ENCODE assay signal across 24 mouse cellular contexts in genomic region chr1:28675336-28675735, GRCm38 (mm10).
DNase-seq lines count a peak whose midpoint lies in the region.
"Had no signal": no experiment of that assay in that cellular context is flagged by ENCODE, and none has a peak within 500 bp of the region (broad histone marks: within the 10 kb centered on the region; RNA-seq: fewer than 3 reads in every experiment).

No protein-coding gene starts in this region.

- H3K9me3 ChIP-seq in embryonic facial prominence, embryonic 10.5 days, result no peaks in the 10 kb centered on the region
- H3K9me3 ChIP-seq: embryonic facial prominence, embryonic 12.5 days; forebrain, embryonic 13.5 days; forebrain, embryonic 15.5 days; G1E had no signal

- H3K36me3 ChIP-seq in embryonic facial prominence, embryonic 10.5 days (replicated peaks), result no peaks in the 10 kb centered on the region
- H3K36me3 ChIP-seq: embryonic facial prominence, embryonic 12.5 days; forebrain, embryonic 15.5 days; G1E had no signal

- H3K27me3 ChIP-seq in embryonic facial prominence, embryonic 10.5 days (replicated peaks; ENCODE audit: low read depth, poor library complexity, severe bottlenecking), result no peaks in the 10 kb centered on the region
- H3K27me3 ChIP-seq: CH12.LX; embryonic facial prominence, embryonic 12.5 days; forebrain, embryonic 13.5 days; forebrain, embryonic 15.5 days had no signal

- DNase-seq in embryo, embryonic 9.5 days (ENCODE audit: extremely low spot score), result peak; percentile 27
- DNase-seq in embryo, embryonic 10 days (ENCODE audit: low spot score), result no peak
- DNase-seq in ES-CJ7 (ENCODE audit: low read depth, low spot score) (peak; percentile 53), R1 (ENCODE audit: low read depth, low spot score) (peak; percentile 74)
- peak; percentile 9 for DNase-seq in embryonic facial prominence, embryonic 10.5 days (ENCODE audit: low spot score)
- DNase-seq in layer of hippocampus, adult 18-20 months (ENCODE audit: low spot score in 2 of 2), result no peak
- DNase-seq in Muller cell, postnatal 12 days (ENCODE audit: inconsistent ontology term), result no peak
- no peak for DNase-seq in gastrocnemius, adult 8-10 months (ENCODE audit: low spot score in 2 of 2)
- DNase-seq: adrenal gland, adult 2 months; adrenal gland, postnatal 10 days; adrenal gland, postnatal 25 days; B cell, adult 2 months; cerebellum, adult 11 months; cerebellum, adult 18-20 months; cerebellum, adult 8-10 months; cerebellum, adult 9-11 months; cerebellum, postnatal 14 days; cerebellum, postnatal 36 days; forebrain, postnatal 0 days had no signal

- no peak overlapping the region for H3K27ac ChIP-seq in embryonic facial prominence, embryonic 10.5 days (replicated peaks)
- H3K27ac ChIP-seq: embryonic facial prominence, embryonic 12.5 days; forebrain, embryonic 13.5 days; forebrain, embryonic 15.5 days had no signal

- 46% methylated on average over 1 of the region's 1 CpGs for WGBS in embryonic facial prominence, embryonic 10.5 days

- peaks cover 3% of the 10 kb centered on the region; the same call in 1 of the 2 replicates for H3K4me1 ChIP-seq in embryonic facial prominence, embryonic 10.5 days
- H3K4me1 ChIP-seq: embryonic facial prominence, embryonic 12.5 days; forebrain, embryonic 13.5 days; forebrain, embryonic 15.5 days had no signal

- no peak overlapping the region for H3K4me3 ChIP-seq in embryonic facial prominence, embryonic 10.5 days
- H3K4me3 ChIP-seq: embryonic facial prominence, embryonic 12.5 days; forebrain, embryonic 13.5 days; forebrain, embryonic 15.5 days had no signal

Comparison
In these comparisons a context has a peak if more than half of its experiments do, and no peak if none do; other contexts are left out.
1. DNase-seq: peak in embryo, embryonic 9.5 days (single experiment), ES-CJ7 (single experiment), R1 (single experiment) and embryonic facial prominence, embryonic 10.5 days (single experiment); none in embryo, embryonic 10 days (single experiment), layer of hippocampus, adult 18-20 months (0 of 2), Muller cell, postnatal 12 days (single experiment) and gastrocnemius, adult 8-10 months (0 of 2).